Mouse (Mus musculus): ENCODE measurements around the gene Cxcr3. TPM values are rescaled to one million over a fixed set of nuclear protein-coding genes. Genes with fewer than 3 reads are reported as not detected.

Cxcr3 gene
- 2.3 and 2.4 TPM in 2 replicates for polyA plus RNA-seq (2012; rRNA removed)

- no peak for DNase-seq (ENCODE audit: low spot score)
These were observed at the start of gene Cxcr3 for GRCm38 (mm10) chrX:101733828-101734319. Gene Cxcr3, minus strand, starts transcription at chrX:101734269.

DNA sequence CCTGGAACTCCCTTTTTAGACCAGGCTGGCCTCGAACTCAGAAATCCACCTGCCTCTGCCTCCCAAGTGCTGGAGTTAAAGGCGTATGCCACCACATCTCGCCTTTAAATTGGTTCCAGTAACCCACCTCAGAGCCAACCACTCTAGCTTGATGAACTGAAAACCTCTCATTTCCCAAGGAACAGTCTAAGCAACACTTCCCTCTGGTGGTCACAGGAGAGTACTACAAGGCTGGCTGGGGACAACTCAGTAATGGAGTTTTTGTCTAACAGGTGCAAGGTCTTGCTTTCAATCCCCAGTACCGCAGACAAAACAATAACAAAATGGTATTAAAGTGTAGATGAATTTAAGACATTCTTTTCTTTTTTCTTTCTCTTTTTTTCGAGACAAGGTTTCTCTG lies 38.0 kb upstream of the Cxcr3 start:
- no peak for DNase-seq (ENCODE audit: low spot score)

DNA sequence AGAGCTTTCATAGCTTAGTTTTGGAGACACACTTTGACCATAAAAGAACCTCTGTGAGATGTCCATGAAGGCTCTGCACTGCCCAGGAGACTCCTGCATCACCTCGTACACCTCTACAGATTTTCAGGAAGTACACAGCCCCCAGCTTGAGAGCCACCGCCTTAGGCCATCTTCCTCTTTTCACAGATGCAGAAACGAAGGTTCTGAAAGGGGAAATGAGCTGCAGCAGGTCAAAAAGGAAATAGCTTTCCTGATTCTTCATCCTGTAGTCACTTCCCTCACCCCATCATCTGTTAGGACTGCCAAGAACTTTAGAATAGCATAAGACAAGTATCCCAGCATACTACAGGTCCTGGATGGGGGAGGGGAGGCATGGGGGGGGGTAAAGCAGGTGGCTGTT lies 36.2 kb upstream of the Cxcr3 start:
- no peak for DNase-seq (ENCODE audit: low spot score)

- DNase-seq (ENCODE audit: low spot score): no peak
These were observed 35.4 kb upstream of the Cxcr3 start for GRCm38 (mm10) chrX:101769478-101769877.

DNA sequence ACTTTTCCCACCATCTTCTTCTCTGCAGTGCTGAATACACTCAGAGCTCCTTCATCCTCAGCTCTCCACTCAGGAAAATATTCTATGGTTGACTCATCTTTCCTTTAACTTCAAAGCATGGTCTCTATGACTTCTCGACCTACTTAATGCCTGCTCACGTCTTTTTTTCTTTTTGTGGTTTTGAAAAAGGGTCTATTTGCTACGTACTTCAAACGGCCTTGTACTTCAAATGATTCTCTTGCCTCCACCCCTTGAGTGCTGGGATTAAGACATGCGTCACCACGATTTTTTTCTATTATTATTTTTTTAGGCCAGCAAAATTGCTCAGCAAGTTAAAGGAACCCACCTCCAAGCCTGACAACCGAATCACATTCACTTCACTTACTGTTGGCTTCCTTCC lies 33.2 kb upstream of the Cxcr3 start:
- no peak for DNase-seq (ENCODE audit: low spot score)

DNA sequence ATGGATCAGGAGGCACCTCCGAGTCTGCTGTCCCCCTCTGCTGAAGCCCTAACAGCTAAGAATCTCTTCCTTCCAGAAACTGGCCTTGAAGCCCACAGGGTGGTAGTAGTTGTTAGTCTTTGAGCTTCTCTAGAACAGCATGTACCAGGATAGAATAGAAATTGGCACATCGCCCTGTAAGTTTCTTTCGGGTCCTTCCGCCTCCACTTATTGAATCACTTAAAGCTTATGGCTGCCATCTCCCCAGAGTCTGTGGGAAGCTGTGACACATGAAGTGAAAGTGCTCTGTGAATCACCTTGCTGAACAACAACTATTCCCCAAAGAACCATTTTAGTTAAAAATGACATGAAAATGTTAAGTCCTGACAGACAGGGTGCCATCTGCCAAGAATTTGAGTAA lies 31.0 kb upstream of the Cxcr3 start:
- no peak for DNase-seq (ENCODE audit: low spot score)

GRCm38 (mm10) chrX:101764621-101765020 lies 30.6 kb upstream of the Cxcr3 start:
- no peak for DNase-seq (ENCODE audit: low spot score)

DNA sequence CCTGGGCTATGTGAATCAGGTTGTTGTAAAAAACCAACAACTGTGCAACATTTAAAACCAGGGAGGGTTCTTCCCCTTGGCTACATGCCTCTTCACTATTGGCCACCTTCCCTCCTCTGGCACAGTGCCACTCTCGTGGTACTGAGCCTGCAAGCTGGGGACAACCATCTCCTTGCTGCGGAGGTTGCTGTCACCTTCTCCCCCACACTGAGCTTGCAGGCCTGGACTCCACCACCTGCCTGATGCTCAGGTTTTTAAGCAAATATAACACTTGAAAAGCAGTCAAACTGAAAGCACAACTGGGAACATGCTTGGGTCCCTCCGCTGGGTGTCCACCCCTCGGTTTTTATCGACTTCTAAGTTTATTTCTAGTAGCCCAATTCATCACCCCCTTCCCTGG lies 20.4 kb upstream of the Cxcr3 start:
- no peak for DNase-seq (ENCODE audit: low spot score)

- DNase-seq (ENCODE audit: low spot score): no peak
These were observed 16.1 kb upstream of the Cxcr3 start for GRCm38 (mm10) chrX:101750144-101750543.

DNA sequence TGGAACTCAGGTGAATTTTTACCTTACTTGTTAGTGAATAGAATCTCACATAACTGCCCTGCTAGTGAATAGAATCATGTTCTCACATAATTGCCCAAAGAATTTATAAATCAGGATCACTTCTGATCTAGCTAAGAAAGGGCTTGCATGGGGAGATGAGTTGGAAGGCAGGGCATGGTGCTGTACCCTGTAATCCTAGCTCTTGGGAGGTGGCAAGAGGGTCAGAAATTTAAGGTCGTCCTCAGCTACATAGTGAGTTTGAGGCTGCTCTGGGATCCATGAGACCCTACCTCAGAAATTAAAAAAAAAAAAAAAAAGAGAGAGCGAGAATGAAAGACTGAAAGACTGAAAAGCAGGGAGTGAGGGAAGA lies 7.0 kb upstream of the Cxcr3 start:
- DNase-seq (ENCODE audit: low spot score): no peak

DNA sequence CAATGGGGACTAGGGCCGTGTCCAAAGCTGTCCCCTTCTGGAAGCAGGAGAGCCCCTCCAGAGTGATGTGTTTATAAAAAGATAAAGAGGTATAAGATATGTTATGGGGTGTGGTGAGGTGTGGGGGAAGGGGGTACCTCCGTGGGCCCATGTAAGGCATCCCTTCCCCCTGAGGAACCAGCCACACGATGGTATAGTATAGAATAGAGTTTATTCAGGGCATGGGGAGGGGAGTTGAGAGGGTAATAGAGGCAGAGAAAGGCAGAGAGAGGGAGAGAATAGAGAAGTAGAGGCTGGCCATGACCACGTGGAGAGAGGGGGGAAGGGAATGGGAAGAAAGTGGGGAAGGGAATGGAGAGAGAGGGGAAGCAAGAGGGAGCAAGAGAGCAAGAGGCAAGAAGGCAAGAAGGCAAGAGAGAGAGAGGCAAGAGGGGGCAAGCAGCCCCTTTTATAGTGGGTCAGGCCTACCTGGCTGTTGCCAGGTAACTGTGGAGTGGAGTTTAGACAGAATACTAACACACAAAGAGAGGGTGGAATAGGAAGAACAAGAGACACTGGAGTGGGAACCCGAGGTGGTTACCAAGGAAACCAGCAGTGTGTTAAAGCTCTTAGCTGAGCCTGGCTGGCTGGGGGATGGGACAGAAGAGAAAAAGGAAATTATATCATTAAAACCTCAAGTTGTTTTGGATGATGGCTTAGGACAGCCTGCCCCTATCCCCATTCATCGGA lies 6.4 kb upstream of the Cxcr3 start:
- no peak for DNase-seq (ENCODE audit: low spot score)

DNA sequence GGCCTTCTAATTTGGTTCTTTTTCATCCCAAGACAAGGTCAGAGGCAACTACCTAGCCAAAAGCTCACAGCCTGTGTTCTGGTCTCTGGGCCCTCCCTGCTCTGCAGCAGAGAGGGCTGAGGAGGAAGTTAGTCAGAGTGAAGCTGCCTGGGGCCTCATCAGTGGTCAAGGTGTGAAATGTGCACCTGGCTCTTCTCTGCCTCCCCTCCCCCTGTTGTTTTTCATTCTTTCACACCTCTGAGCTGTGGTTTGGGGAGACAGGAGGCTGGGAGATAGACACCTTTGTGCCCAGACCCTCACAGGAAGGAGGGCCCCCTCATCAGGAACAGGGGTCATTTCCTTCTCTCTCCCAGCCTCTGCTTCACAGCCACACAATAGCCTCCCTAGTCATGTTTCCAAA lies 3.1 kb upstream of the Cxcr3 start:
- DNase-seq (ENCODE audit: low spot score): no peak

DNA sequence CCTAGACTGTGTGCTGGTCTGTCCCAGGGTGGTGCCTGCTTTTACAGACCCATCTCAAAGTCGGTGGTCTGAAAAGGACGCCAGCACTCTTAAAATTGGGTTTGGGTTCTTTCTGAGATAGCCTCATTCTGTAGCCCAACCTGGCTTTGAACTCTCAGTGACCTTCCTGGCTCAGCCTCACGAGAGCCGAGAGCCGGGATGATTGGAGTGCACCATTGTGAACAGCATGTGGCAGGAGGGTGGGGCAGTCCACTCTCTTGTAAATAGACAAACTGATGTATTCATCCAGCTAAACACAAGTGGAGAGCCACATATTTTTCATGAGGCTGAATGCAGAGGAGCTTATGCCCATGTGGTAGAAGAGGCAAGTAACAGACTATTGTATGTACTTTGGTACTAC lies 912 bp upstream of the Cxcr3 start:
- DNase-seq (ENCODE audit: low spot score): no peak

GRCm38 (mm10) chrX:101733288-101733687 lies 781 bp downstream of the Cxcr3 start:
- no peak for DNase-seq (ENCODE audit: low spot score)

- DNase-seq (ENCODE audit: low spot score): no peak
These were observed 1.4 kb downstream of the Cxcr3 start for GRCm38 (mm10) chrX:101732644-101733043.

DNA sequence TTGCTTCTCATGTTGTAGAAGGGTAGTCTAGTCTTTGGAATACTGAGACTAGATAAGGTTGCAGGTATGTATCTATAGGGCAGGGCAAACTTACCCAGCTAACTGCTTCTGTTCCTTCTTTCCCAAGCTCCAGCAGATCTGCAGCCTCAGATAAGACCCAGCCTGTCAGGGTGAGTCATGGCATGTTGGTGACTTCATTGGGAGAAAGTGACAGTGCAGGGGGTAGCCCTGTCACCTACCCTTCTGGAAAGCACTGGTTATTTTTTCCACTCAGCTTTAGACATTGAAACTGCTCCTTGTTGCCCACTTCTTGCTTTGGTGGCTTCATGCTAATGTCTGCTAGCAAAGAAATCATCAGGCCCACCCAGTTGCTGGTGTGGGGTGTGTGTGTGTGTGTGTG lies 4.1 kb downstream of the Cxcr3 start:
- no peak for DNase-seq (ENCODE audit: low spot score)

- DNase-seq (ENCODE audit: low spot score): no peak
These were observed 13.7 kb downstream of the Cxcr3 start for GRCm38 (mm10) chrX:101720401-101720800.

- DNase-seq (ENCODE audit: low spot score): no peak
These were observed 29.0 kb downstream of the Cxcr3 start for GRCm38 (mm10) chrX:101705111-101705510.

GRCm38 (mm10) chrX:101698232-101698631 lies 35.8 kb downstream of the Cxcr3 start:
- no peak for DNase-seq (ENCODE audit: low spot score)

GRCm38 (mm10) chrX:101697537-101697936 lies 36.5 kb downstream of the Cxcr3 start:
- no peak for DNase-seq (ENCODE audit: low spot score)

DNA sequence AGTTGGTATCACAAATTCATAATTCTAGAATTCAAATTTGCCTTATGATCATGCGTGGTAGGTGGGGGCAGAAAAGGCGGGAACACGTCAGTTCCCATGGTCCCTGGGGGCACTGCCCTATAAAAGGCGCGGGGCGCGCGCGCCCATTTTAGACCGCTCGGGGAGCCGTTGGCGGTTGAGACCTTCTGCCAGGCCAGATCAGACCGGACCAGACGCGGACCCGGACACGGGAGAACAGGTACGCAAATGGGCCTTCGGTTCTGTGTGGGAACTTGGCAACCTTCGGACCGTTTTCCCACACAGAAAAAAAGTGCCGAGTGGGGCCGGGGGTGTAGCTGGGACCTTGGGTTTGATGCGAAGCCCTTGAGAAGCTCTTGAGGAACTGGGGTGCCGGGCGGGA lies 38.4 kb downstream of the Cxcr3 start:
- no peak for DNase-seq (ENCODE audit: low spot score)
